Comparison of ENCODE assay signal across 28 mouse cellular contexts in the genomic region with DNA sequence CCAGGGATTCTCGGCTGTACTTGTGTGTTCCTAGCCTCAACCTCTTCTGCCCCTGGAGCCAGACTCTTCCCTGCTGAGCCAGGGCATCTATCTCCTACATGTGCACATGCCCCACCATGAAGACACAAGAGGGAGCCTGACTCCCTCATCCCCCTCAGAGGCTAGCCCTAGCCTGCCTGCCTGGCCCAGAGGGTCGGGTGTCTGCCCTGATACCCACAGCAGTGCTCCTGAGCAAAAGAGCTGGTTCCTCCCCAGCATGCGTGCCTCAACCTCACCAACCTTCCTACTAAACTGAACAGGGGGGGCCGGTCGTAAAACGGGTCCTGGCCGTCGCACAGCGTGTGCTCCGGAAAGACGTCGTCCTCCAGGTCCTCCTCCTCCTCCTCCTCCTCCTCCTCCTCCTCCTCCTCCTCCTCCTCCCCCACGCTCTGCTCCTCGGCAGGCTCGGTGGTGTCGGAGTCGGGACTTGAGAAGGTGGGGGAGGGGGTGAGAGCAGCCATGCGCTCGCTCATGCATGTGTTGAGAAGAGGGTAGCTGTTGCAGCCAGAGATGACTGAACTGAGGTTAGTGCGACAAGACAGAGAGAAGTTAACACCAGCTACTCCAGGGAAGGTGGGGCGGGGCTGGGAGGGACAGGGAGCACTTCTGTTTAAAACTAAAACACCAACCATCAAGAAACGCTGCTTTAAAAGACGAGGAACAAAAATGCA. TPM values are rescaled to one million over a fixed set of nuclear protein-coding genes. Genes with fewer than 3 reads are reported as not detected.
A peak's percentile ranks its signal among the peaks of the same experiment; 100 is the strongest.
DNase-seq lines count a peak whose midpoint lies in the region; ATAC-seq and TF ChIP-seq lines count a peak whose summit lies in the region.
"Had no signal": no experiment of that assay in that cellular context is flagged by ENCODE, and none has a peak within 500 bp of the region (broad histone marks: within the 10 kb centered on the region; RNA-seq: fewer than 3 reads in every experiment).

No protein-coding gene starts in this region.

- peak overlapping the region; percentile 66 for H3K27ac ChIP-seq in forebrain, embryonic 10.5 days
- H3K27ac ChIP-seq in forebrain, embryonic 14.5 days (ENCODE audit: low read depth, low read length): no peak overlapping the region
- H3K27ac ChIP-seq in kidney, embryonic 16.5 days (ENCODE audit: low read length): no peak overlapping the region
- no peak overlapping the region for H3K27ac ChIP-seq in kidney, adult 2 months (ENCODE audit: insufficient read depth, low read depth, low read length)
- no peak overlapping the region for H3K27ac ChIP-seq in embryonic facial prominence, embryonic 12.5 days
- H3K27ac ChIP-seq: gastrocnemius, adult 2 months; heart, embryonic 10.5 days; hindbrain, embryonic 14.5 days; liver, embryonic 12.5 days; midbrain, embryonic 15.5 days; stomach, embryonic 15.5 days had no signal

- H3K9ac ChIP-seq in forebrain, embryonic 14.5 days (ENCODE audit: low read length): no peak overlapping the region
- 0 out of 2 replicates have a peak overlapping the region, but pooled peaks have one; percentile 1 for H3K9ac ChIP-seq in kidney, embryonic 16.5 days (replicated peaks; ENCODE audit: low read length)
- H3K9ac ChIP-seq in embryonic facial prominence, embryonic 12.5 days: no peak overlapping the region
- H3K9ac ChIP-seq: hindbrain, embryonic 14.5 days; liver, embryonic 12.5 days; midbrain, embryonic 15.5 days; stomach, embryonic 15.5 days had no signal

- no peak overlapping the region for H3K4me3 ChIP-seq in forebrain, embryonic 10.5 days
- H3K4me3 ChIP-seq in forebrain, embryonic 14.5 days (ENCODE audit: low read depth, low read length): no peak overlapping the region
- H3K4me3 ChIP-seq in kidney, embryonic 16.5 days (ENCODE audit: low read length): no peak overlapping the region
- H3K4me3 ChIP-seq in kidney, adult 2 months (ENCODE audit: insufficient read depth, low read depth, low read length): no peak overlapping the region
- no peak overlapping the region for H3K4me3 ChIP-seq in embryonic facial prominence, embryonic 12.5 days
- H3K4me3 ChIP-seq: gastrocnemius, adult 2 months; heart, embryonic 10.5 days; liver, embryonic 12.5 days; megakaryocyte, embryonic 14.5 days; midbrain, embryonic 15.5 days; myocyte; stomach, embryonic 15.5 days had no signal

- H3K4me1 ChIP-seq in forebrain, embryonic 10.5 days: peaks cover 16% of the 10 kb centered on the region
- H3K4me1 ChIP-seq in forebrain, embryonic 14.5 days (ENCODE audit: control insufficient read depth, insufficient read depth, low read length): no peaks in the 10 kb centered on the region
- peaks cover 4% of the 10 kb centered on the region for H3K4me1 ChIP-seq in kidney, embryonic 16.5 days (ENCODE audit: insufficient read depth, low read length)
- no peaks in the 10 kb centered on the region for H3K4me1 ChIP-seq in kidney, adult 2 months (ENCODE audit: control insufficient read depth, insufficient read depth, low read length)
- no peaks in the 10 kb centered on the region for H3K4me1 ChIP-seq in embryonic facial prominence, embryonic 12.5 days
- H3K4me1 ChIP-seq: megakaryocyte, embryonic 14.5 days; midbrain, embryonic 15.5 days; stomach, embryonic 15.5 days had no signal

- H3K9me3 ChIP-seq in forebrain, embryonic 10.5 days: no peaks in the 10 kb centered on the region
- no peaks in the 10 kb centered on the region for H3K9me3 ChIP-seq in forebrain, embryonic 14.5 days (replicated peaks; ENCODE audit: control insufficient read depth, low read length)
- H3K9me3 ChIP-seq in kidney, embryonic 16.5 days (ENCODE audit: low read length): no peaks in the 10 kb centered on the region
- no peaks in the 10 kb centered on the region for H3K9me3 ChIP-seq in embryonic facial prominence, embryonic 12.5 days
- H3K9me3 ChIP-seq: heart, embryonic 10.5 days; liver, embryonic 12.5 days; megakaryocyte, embryonic 14.5 days; midbrain, embryonic 15.5 days; stomach, embryonic 15.5 days had no signal

- WGBS in forebrain, embryonic 10.5 days: 72% methylated on average over 21 of the region's 23 CpGs
- 60% methylated on average over 19 of the region's 23 CpGs for WGBS in forebrain, embryonic 14.5 days
- WGBS in kidney, embryonic 16.5 days: 17% methylated on average over 18 of the region's 23 CpGs
- 26% methylated on average over 20 of the region's 23 CpGs for WGBS in kidney, adult 2 months
- 67% methylated on average over 20 of the region's 23 CpGs for WGBS in embryonic facial prominence, embryonic 12.5 days

- no peak for ATAC-seq in forebrain, embryonic 14.5 days
- ATAC-seq in kidney, embryonic 16.5 days (ENCODE audit: low FRiP score, low TSS enrichment): peak; percentile 57
- 0 out of 2 replicates have a peak, but pooled peaks have one; percentile 47 for ATAC-seq in embryonic facial prominence, embryonic 12.5 days (ENCODE audit: insufficient number of reproducible peaks, insufficient read depth, low FRiP score, low TSS enrichment)
- ATAC-seq: liver, embryonic 12.5 days; midbrain, embryonic 15.5 days had no signal

- H3K36me3 ChIP-seq in forebrain, embryonic 10.5 days (replicated peaks): peaks cover 95% of the 10 kb centered on the region
- H3K36me3 ChIP-seq in forebrain, embryonic 14.5 days (ENCODE audit: control insufficient read depth, insufficient read depth, low read length): peaks cover 97% of the 10 kb centered on the region
- H3K36me3 ChIP-seq in kidney, embryonic 16.5 days (ENCODE audit: insufficient read depth, low read length): no peaks in the 10 kb centered on the region
- H3K36me3 ChIP-seq in kidney, adult 2 months (ENCODE audit: control insufficient read depth, insufficient read depth, low read length): no peaks in the 10 kb centered on the region
- H3K36me3 ChIP-seq in embryonic facial prominence, embryonic 12.5 days: no peaks in the 10 kb centered on the region
- H3K36me3 ChIP-seq: heart, embryonic 10.5 days; liver, embryonic 12.5 days; stomach, embryonic 15.5 days had no signal

- H3K4me2 ChIP-seq in forebrain, embryonic 14.5 days (ENCODE audit: low read length): no peak overlapping the region
- H3K4me2 ChIP-seq in kidney, embryonic 16.5 days (replicated peaks; ENCODE audit: low read depth, low read length): peak overlapping the region; percentile 51
- H3K4me2 ChIP-seq in embryonic facial prominence, embryonic 12.5 days (replicated peaks): no peak overlapping the region
- H3K4me2 ChIP-seq: hindbrain, embryonic 14.5 days; liver, embryonic 12.5 days; midbrain, embryonic 15.5 days; stomach, embryonic 15.5 days had no signal

- no peaks in the 10 kb centered on the region for H3K27me3 ChIP-seq in forebrain, embryonic 10.5 days (ENCODE audit: poor library complexity, severe bottlenecking)
- H3K27me3 ChIP-seq in forebrain, embryonic 14.5 days (replicated peaks; ENCODE audit: control insufficient read depth, insufficient read depth, low read length): no peaks in the 10 kb centered on the region
- no peaks in the 10 kb centered on the region for H3K27me3 ChIP-seq in kidney, embryonic 16.5 days (ENCODE audit: insufficient read depth, low read length)
- no peaks in the 10 kb centered on the region for H3K27me3 ChIP-seq in kidney, adult 2 months (replicated peaks; ENCODE audit: control insufficient read depth, insufficient read depth, low read length)
- H3K27me3 ChIP-seq in embryonic facial prominence, embryonic 12.5 days: no peaks in the 10 kb centered on the region
- H3K27me3 ChIP-seq: midbrain, embryonic 15.5 days; stomach, embryonic 15.5 days had no signal

- TF ChIP-seq CTCF in kidney, adult 2 months (conservative IDR thresholded peaks at IDR 0.05; ENCODE audit: insufficient read depth, insufficient read length, low read depth, low read length): no peak

- no peak for DNase-seq in forebrain, embryonic 10.5 days (ENCODE audit: extremely low spot score, low spot score)
- DNase-seq in forebrain, embryonic 14.5 days (ENCODE audit: low spot score): no peak
- DNase-seq in kidney, adult 2 months: no peak
- peak; percentile 1 for DNase-seq in mesoderm, embryonic 11.5 days (ENCODE audit: low read depth, low spot score)
- DNase-seq in adrenal gland, adult 18-20 months (ENCODE audit: low spot score in 2 of 2): no peak
- DNase-seq in ovary, postnatal 36 days (ENCODE audit: low spot score): no peak
- DNase-seq: cerebellum, adult 8-10 months; gastrocnemius, adult 2 months; heart, postnatal 10 days; kidney, adult 18-20 months; layer of hippocampus, adult 9-11 months; lung, adult 2 months; thymus, adult 2 months had no signal

- no peak for TF ChIP-seq POLR2A in kidney, adult 2 months (IDR thresholded peaks at IDR 0.05; ENCODE audit: low read depth, low read length)

RNA-seq across cellular contexts. Expression of a gene that starts 45.1 kb away (rescaled TPM):
- not detected in 2 replicates for polyA plus RNA-seq in forebrain, embryonic 10.5 days (2016; fragmentation: Nextera tagmentation; extraction: Ambion mirVana)
- not detected in 2 replicates for polyA plus RNA-seq in forebrain, embryonic 14.5 days (2014; fragmentation: Nextera tagmentation; extraction: Ambion mirVana)
- not detected in 2 replicates for polyA plus RNA-seq in kidney, embryonic 16.5 days (2015; fragmentation: Nextera tagmentation; extraction: Ambion mirVana)
- polyA plus RNA-seq in kidney, adult 2 months (2012; rRNA removed): not detected in 2 replicates
- polyA plus RNA-seq in embryonic facial prominence, embryonic 12.5 days (2016; fragmentation: Nextera tagmentation; extraction: Ambion mirVana): not detected in 2 replicates
- under 1 TPM in 1 of 2 experiments, not detected in 1; 0.36 TPM for total RNA-seq in adrenal gland, adult 18-20 months (2021)
- total RNA-seq: gastrocnemius, adult 2 months; heart, postnatal 10 days; left cerebral cortex, adult 8-10 months; MEL had no signal
- polyA plus RNA-seq: forebrain, embryonic 11.5 days; gonadal fat pad, adult 2 months; heart, embryonic 10.5 days; hindbrain, embryonic 14.5 days; liver, embryonic 12.5 days; lung, adult 2 months; midbrain, embryonic 15.5 days; myocyte; neural tube, embryonic 14.5 days; urinary bladder, adult 2 months had no signal

RNA-seq across cellular contexts. Expression of a gene that starts 50.5 kb away (rescaled TPM):
- polyA plus RNA-seq in forebrain, embryonic 10.5 days (2016; fragmentation: Nextera tagmentation; extraction: Ambion mirVana): 41.4 and 41.5 TPM in 2 replicates
- polyA plus RNA-seq in forebrain, embryonic 14.5 days (2014; fragmentation: Nextera tagmentation; extraction: Ambion mirVana): 182 and 247 TPM in 2 replicates
- 7.4 and 11.6 TPM in 2 replicates for polyA plus RNA-seq in kidney, embryonic 16.5 days (2015; fragmentation: Nextera tagmentation; extraction: Ambion mirVana)
- polyA plus RNA-seq in kidney, adult 2 months (2012; rRNA removed): 1.3 and 1.4 TPM in 2 replicates
- 31.4 and 34.4 TPM in 2 replicates for polyA plus RNA-seq in embryonic facial prominence, embryonic 12.5 days (2016; fragmentation: Nextera tagmentation; extraction: Ambion mirVana)
- total RNA-seq in adrenal gland, adult 18-20 months (2021): 10 to 100 TPM; 37.9 to 38.1 TPM
- total RNA-seq: MEL had no signal
